Mouse (Mus musculus) NIH3T3 (cell line): Measurements from ENCODE around the gene Shcbp1l.

Experiments
- DNase-seq: peaks from one replicate; pipeline ENCODE4 v3.0.0-alpha.2; 2012; ENCODE audit warnings: low read depth

The Shcbp1l gene

GRCm38 (mm10) chr1:153487500-153487879 is 62.5 kb downstream of the Shcbp1l start, which contains the start of gene Dhx9:
Dhx9 (minus strand) TSS chr1:153487660.
- peak; percentile 99 for DNase-seq

- peak; percentile 30 for DNase-seq
Measured at GRCm38 (mm10) chr1:153489132-153489531, 64.2 kb downstream of the Shcbp1l start.

GRCm38 (mm10) chr1:153489540-153489939 is 64.6 kb downstream of the Shcbp1l start:
- DNase-seq, result no peak

- DNase-seq, result no peak
Measured at GRCm38 (mm10) chr1:153489963-153490362, 65.0 kb downstream of the Shcbp1l start.

GRCm38 (mm10) chr1:153491345-153491744 is 66.4 kb downstream of the Shcbp1l start:
- DNase-seq, result no peak

GRCm38 (mm10) chr1:153491822-153492221 is 66.9 kb downstream of the Shcbp1l start:
- DNase-seq, result no peak

GRCm38 (mm10) chr1:153493338-153493737 is 68.4 kb downstream of the Shcbp1l start:
- peak; percentile 46 for DNase-seq

- DNase-seq, result no peak
Measured at GRCm38 (mm10) chr1:153493931-153494330, 69.0 kb downstream of the Shcbp1l start.

GRCm38 (mm10) chr1:153496030-153496429 is 71.1 kb downstream of the Shcbp1l start:
- DNase-seq, result no peak

- no peak for DNase-seq
Measured at GRCm38 (mm10) chr1:153500030-153500429, 75.1 kb downstream of the Shcbp1l start.

GRCm38 (mm10) chr1:153501644-153502321 is 76.8 kb downstream of the Shcbp1l start:
- DNase-seq, result peak; percentile 48
